Mouse (Mus musculus) G1E (cell line): ENCODE measurements at regions not wholly inside any gene's neighbourhood (a gene's known extent, or its start where the extent isn't known, plus 50 kb on each side); places are given as distances from the start of the nearest gene placed in this dataset.

Experiments
- ATAC-seq: 2 replicates; pipeline ENCODE4 v1.8.0; 2016; ENCODE audit warnings: mild to moderate bottlenecking; ENCODE audit not compliant: insufficient number of reproducible peaks, poor library complexity, low FRiP score, severe bottlenecking; ENCODE audit errors: extremely low read depth
- DNase-seq: peaks from one replicate; pipeline ENCODE4 v3.0.0; 2012; ENCODE audit warnings: low spot score
- H3K27me3 ChIP-seq: 2 replicates; pipeline ENCODE4 v1.6.1; 2012; ENCODE audit warnings: mild to moderate bottlenecking, low read length, inconsistent platforms; ENCODE audit not compliant: insufficient read depth
- H3K36me3 ChIP-seq: replicated peaks from 2 replicates; pipeline ENCODE3; 2012; ENCODE audit warnings: mild to moderate bottlenecking, inconsistent platforms
- H3K4me1 ChIP-seq: 2 replicates; pipeline ENCODE4 v1.6.1; 2012; ENCODE audit warnings: low read depth, low read length, inconsistent platforms, mixed read lengths; ENCODE audit not compliant: insufficient read depth
- H3K4me3 ChIP-seq: 2 replicates; pipeline ENCODE4 v1.5.1; 2012; ENCODE audit warnings: low read depth, mild to moderate bottlenecking, inconsistent platforms, low read length, moderate library complexity, mixed read lengths
- H3K9me3 ChIP-seq: replicated peaks from 2 replicates; pipeline ENCODE4 v1.6.1; 2012; ENCODE audit warnings: inconsistent platforms
- CTCF ChIP-seq: IDR thresholded peaks from 2 replicates; pipeline ENCODE4 v1.5.1; 2012; ENCODE audit warnings: low read depth, low read length, inconsistent platforms, mixed read lengths
- GATA1 ChIP-seq: IDR thresholded peaks from 2 replicates; pipeline ENCODE4 v1.6.1; 2012; ENCODE audit warnings: borderline replicate concordance, low read length, inconsistent platforms, mixed read lengths
- GATA2 ChIP-seq: IDR thresholded peaks from 2 replicates; pipeline ENCODE4 v1.6.1; 2012; ENCODE audit warnings: low read depth, low read length, inconsistent platforms, borderline replicate concordance
- POLR2AphosphoS5 ChIP-seq: IDR thresholded peaks from 2 replicates; pipeline ENCODE4 v1.6.1; 2012; ENCODE audit warnings: low read depth, low read length, inconsistent platforms; ENCODE audit not compliant: insufficient replicate concordance
- TAL1 ChIP-seq: conservative IDR thresholded peaks from 2 replicates; pipeline ENCODE4 v1.6.1; 2012; ENCODE audit warnings: low read depth, low read length, inconsistent platforms, mixed read lengths

DNA sequence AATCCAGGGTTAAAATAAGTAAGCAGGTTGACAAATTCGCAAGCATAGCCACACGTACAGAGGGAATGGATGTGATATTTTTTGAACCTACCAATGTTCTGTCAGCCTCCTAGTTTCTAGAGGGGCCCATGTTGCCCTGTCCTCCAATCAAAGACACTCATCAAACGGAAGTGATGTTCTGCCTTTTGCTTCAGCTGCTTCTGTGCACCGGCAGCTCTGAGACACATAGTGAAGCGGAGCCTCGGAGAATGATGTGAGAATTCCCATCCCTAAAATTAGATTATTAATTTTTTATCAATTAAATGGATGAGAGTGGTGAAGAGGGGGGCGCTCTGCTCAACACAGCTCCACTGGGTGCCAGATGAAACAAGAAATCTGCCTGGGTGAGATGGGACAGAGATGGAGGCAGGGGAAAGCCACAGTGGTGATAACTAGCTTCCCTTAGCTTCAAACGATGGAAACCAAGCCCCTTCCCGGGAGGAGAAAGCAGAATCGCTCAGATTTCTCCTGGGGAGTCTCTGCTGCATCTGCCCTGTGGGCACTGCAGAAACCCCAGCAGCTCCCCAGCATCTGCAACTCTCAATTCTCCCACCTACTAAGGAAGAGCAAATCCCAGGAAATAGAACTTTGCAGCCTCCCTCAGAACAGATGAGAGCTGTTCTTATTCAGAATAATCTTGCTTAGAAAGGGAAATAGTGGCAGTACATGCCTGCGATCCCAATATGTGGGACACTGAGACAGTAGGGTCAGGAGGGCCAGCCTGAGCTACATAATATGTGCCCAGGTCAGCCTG is 391.7 kb upstream of the Clint1 start:
- Histone ChIP-seq H3K36me3 (no peaks in the 10 kb centered on the region), H3K9me3 (no peaks in the 10 kb centered on the region), H3K27me3 (no peaks in the 10 kb centered on the region), H3K4me3 (no peak overlapping the region), H3K4me1 (no peaks in the 10 kb centered on the region)
- no peak for DNase-seq
- no peak for ATAC-seq
- TF ChIP-seq CTCF (no peak), TAL1 (no peak)

DNA sequence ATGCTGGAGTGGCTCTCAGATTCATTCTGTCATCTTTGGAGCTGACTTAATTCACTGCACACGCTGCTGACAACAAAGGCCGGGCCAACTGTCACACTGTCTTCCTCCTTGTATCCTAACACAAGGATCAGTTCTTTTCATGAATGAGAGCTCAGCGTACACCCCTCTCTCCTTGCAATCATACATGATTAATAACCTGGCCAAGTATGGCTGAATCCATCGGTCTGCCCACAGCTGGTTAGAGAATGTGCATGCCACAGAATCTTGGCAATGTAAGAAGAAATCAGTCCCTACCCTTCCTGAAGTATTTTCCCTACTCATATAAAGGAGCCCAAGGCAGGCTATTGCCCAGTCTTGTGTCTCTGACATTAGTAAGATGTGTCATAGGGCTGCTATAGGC is 387.4 kb upstream of the Clint1 start:
- Histone ChIP-seq H3K27me3 (no peaks in the 10 kb centered on the region), H3K4me3 (no peak overlapping the region), H3K4me1 (no peaks in the 10 kb centered on the region), H3K36me3 (no peaks in the 10 kb centered on the region), H3K9me3 (no peaks in the 10 kb centered on the region)
- TF ChIP-seq CTCF, result no peak
- no peak for TF ChIP-seq POLR2AphosphoS5
- no peak for TF ChIP-seq GATA1
- TF ChIP-seq TAL1, result no peak
- TF ChIP-seq GATA2, result no peak
- ATAC-seq (no peak), DNase-seq (no peak)

DNA sequence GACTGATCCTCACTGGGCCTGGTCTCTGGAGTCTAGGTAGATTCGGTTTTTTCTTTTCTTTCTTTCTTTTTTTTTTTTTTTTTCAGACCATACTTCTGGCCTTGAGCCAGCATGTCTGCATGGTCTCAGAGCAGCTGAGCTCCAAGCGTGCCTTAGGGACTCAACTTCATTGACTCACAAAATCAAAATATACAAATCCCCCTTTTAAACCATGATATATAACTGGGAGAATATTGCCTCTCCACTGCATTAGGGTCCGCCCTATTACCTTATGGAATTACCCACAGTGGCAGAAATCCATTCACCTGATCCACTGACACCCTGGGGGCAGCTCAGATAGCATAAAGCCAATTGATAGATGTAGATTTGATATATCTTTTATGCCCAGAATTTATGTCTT is 385.5 kb upstream of the Clint1 start:
- H3K4me1 ChIP-seq, result no peaks in the 10 kb centered on the region
- no peaks in the 10 kb centered on the region for H3K9me3 ChIP-seq
- H3K4me3 ChIP-seq, result no peak overlapping the region
- DNase-seq (no peak), ATAC-seq (no peak)
- no peaks in the 10 kb centered on the region for H3K36me3 ChIP-seq
- TF ChIP-seq POLR2AphosphoS5 (no peak), CTCF (no peak), GATA2 (no peak), GATA1 (no peak), TAL1 (no peak)
- no peaks in the 10 kb centered on the region for H3K27me3 ChIP-seq

DNA sequence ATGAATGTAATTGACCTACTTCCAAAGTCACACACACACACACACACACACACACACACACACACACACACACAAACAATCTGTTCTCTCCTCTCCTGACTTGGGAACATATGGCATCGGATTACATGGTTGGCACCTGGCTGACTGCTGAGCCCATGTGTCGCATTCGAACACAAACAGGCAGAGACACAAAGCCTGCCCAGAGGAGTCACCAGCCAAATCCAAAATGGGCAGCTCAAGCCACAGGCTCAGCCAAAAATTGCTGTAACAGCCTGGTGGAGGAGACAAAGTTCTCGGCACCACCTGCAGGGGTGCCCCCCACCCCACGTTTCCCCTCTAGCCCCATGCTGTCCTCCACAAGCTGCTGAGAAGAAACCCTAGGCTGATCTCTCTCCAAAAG is 379.7 kb upstream of the Clint1 start:
- Histone ChIP-seq H3K4me3 (no peak overlapping the region), H3K36me3 (no peaks in the 10 kb centered on the region), H3K27me3 (no peaks in the 10 kb centered on the region), H3K9me3 (no peaks in the 10 kb centered on the region), H3K4me1 (no peaks in the 10 kb centered on the region)
- no peak for DNase-seq
- TF ChIP-seq GATA1 (no peak), GATA2 (no peak), CTCF (no peak), POLR2AphosphoS5 (no peak), TAL1 (no peak)
- no peak for ATAC-seq

DNA sequence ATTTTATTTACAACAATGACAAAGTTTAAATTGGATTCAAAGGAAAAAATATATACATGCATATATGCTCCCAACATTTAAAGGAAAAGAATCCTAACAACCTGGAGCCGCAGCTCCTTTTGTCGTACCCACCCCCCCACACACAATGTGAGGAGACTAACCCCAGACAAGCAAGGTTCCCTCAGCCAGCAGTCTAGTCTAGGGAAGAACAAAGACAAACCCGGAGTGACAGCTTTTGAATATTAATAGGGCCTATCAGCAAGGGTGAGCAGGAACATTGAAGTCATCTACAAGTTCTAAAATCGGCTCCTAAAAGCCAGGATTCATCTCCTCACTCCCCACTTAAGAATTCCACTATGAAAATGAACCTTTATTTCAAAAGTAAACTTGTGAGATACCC is 374.9 kb upstream of the Clint1 start:
- DNase-seq (no peak), ATAC-seq (no peak)
- H3K4me3 ChIP-seq, result no peak overlapping the region
- H3K4me1 ChIP-seq, result no peaks in the 10 kb centered on the region
- TF ChIP-seq CTCF (no peak), GATA2 (no peak), POLR2AphosphoS5 (no peak), GATA1 (no peak), TAL1 (no peak)
- H3K36me3 ChIP-seq, result no peaks in the 10 kb centered on the region
- no peaks in the 10 kb centered on the region for H3K9me3 ChIP-seq
- no peaks in the 10 kb centered on the region for H3K27me3 ChIP-seq

DNA sequence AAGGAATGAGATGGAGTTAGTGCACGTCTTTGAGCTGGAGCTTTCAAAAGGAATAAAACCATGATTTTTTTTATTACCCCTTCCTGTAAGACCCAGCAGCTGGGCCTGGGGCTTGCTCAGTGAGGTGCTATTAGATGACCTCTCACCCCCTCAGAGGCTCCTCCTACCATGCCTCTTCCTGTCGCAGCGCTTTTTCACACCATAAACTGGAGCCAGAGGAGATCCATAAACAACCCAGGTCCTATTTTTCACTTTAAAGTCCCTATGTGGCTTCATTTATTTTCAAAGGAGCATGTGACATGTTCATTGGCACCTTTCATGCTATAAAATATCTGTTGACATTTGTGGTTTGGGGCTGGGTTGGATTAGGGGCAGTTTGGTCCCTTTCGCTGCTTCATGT is 365.9 kb upstream of the Clint1 start:
- DNase-seq (no peak), ATAC-seq (no peak)
- TF ChIP-seq GATA2, result no peak
- TF ChIP-seq TAL1, result no peak
- no peak for TF ChIP-seq CTCF
- TF ChIP-seq POLR2AphosphoS5, result no peak
- TF ChIP-seq GATA1, result no peak
- Histone ChIP-seq H3K4me3 (no peak overlapping the region), H3K9me3 (no peaks in the 10 kb centered on the region), H3K27me3 (no peaks in the 10 kb centered on the region), H3K36me3 (no peaks in the 10 kb centered on the region), H3K4me1 (no peaks in the 10 kb centered on the region)
